Mouse (Mus musculus) lung, adult 2 months (tissue): ENCODE results near the gene Rps2.

ENCODE experiments used
- CTCF ChIP-seq: fragments of 200-500 bp; IDR thresholded peaks from 2 replicates; pipeline ENCODE4 v1.5.1; 2011; ENCODE audit warnings: mild to moderate bottlenecking, low read length, control low read depth; ENCODE audit not compliant: insufficient read depth
- POLR2A ChIP-seq: fragments of 200-500 bp; IDR thresholded peaks from 2 replicates; pipeline ENCODE4 v1.6.1; 2011; ENCODE audit warnings: low read depth, mild to moderate bottlenecking, control low read depth, low read length, borderline replicate concordance; ENCODE audit errors: extremely low read depth

DNA sequence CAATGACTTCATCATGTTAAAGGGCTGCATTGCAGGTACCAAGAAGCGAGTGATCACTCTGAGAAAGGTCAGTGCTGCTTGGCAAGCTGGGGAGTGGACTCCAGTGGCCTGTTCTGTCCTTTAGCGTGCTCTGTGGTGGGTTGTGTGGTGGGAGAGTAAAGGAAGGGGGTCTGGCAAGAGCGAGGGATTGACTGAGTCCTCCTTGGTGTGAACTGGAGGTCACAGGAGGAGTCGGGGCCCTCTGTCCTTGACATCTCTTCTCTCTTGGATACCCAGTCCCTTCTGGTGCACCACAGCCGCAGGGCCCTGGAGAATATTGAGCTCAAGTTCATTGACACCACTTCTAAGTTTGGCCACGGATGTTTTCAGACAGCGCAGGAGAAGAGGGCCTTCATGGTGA, 17.5 kb downstream of the Rps2 start:
- TF ChIP-seq CTCF (no peak), POLR2A (no peak)
